Mouse (Mus musculus) CD4-positive naive resting alpha-beta T cell, adult 57 days (primary cell): ENCODE results near the gene Olfr447. TPM values are rescaled to one million over a fixed set of nuclear protein-coding genes. Genes with fewer than 3 reads are reported as not detected.

Source experiments
- total RNA-seq: library from RNA; stranded (reverse); gene quantifications from one replicate; pipeline ENCODE4 v1.2.4, GENCODE M21; 2023

The Olfr447 gene
- total RNA-seq, result not detected

GRCm38 (mm10) chr6:42908578-42908977 is at the start of gene Olfr447:
Gene Olfr447, plus strand, starts transcription at chr6:42908878.

GRCm38 (mm10) chr6:42890141-42890540 is 18.5 kb upstream of the Olfr447 start, which contains the start of gene Olfr448:
Gene Olfr448, plus strand, starts transcription at chr6:42890441.

GRCm38 (mm10) chr6:42921077-42921476 is 12.4 kb downstream of the Olfr447 start, which contains the start of gene Olfr446:
Gene Olfr446, plus strand, starts transcription at chr6:42921377.

GRCm38 (mm10) chr6:42948767-42949166 is 40.1 kb downstream of the Olfr447 start, which contains the start of gene Olfr444:
Gene Olfr444, plus strand, starts transcription at chr6:42949067.

Other genes starting within 250 kb of the Olfr447 start
- gene Tcaf1, start 198.8 kb upstream of the Olfr447 start, total RNA-seq, result not detected
- not detected for gene Olfr453, start 169.5 kb upstream of the Olfr447 start, total RNA-seq
- not detected for gene Olfr38, start 152.5 kb upstream of the Olfr447 start, total RNA-seq
- not detected for gene Olfr452, start 123.8 kb upstream of the Olfr447 start, total RNA-seq
- not detected for gene Olfr450, start 96.9 kb upstream of the Olfr447 start, total RNA-seq
- gene Olfr449, start 74.5 kb upstream of the Olfr447 start, total RNA-seq, result not detected
- not detected for gene Olfr448, start 18.4 kb upstream of the Olfr447 start, total RNA-seq
- not detected for gene Olfr446, start 12.5 kb downstream of the Olfr447 start, total RNA-seq
- gene Olfr444, start 40.2 kb downstream of the Olfr447 start, total RNA-seq, result not detected
- not detected for gene Olfr441, start 197.5 kb downstream of the Olfr447 start, total RNA-seq
- gene Olfr237-ps1, start 237.7 kb downstream of the Olfr447 start, total RNA-seq, result not detected